Mouse (Mus musculus) gastrocnemius, postnatal 10 days (tissue): ENCODE data around the gene Dnah7a. TPM values are rescaled to one million over a fixed set of nuclear protein-coding genes. Genes with fewer than 3 reads are reported as not detected.
"Not testable (repeated sequence)": the region's sequence is repeated elsewhere in the genome, so short reads cannot be mapped to it uniquely, and the experiment has no call there.

Source experiments
- DNase-seq: peaks from one replicate; pipeline ENCODE4 v3.0.0; 2021; ENCODE audit warnings: mixed read lengths
- total RNA-seq, 2 experiments: library from RNA; stranded (reverse); gene quantifications; 2 replicates each; pipeline ENCODE4 v1.2.3; 2021

Gene Dnah7a
- total RNA-seq, 2 experiments from 2014 or later = 0.02 TPM

- no peak for DNase-seq
Observed at GRCm38 (mm10) chr1:53704164-53704563, 2.4 kb downstream of the Dnah7a start.

- DNase-seq = not testable (repeated sequence)
Observed at GRCm38 (mm10) chr1:53664268-53664667, 42.3 kb downstream of the Dnah7a start.

GRCm38 (mm10) chr1:53639865-53640794 lies 66.5 kb downstream of the Dnah7a start:
- DNase-seq = no peak

- DNase-seq = not testable (repeated sequence)
Observed at GRCm38 (mm10) chr1:53635641-53636040, 70.9 kb downstream of the Dnah7a start.

- DNase-seq = not testable (repeated sequence)
Observed at GRCm38 (mm10) chr1:53632040-53632439, 74.5 kb downstream of the Dnah7a start.

GRCm38 (mm10) chr1:53630011-53630410 lies 76.6 kb downstream of the Dnah7a start:
- DNase-seq = no peak

- no peak for DNase-seq
Observed at GRCm38 (mm10) chr1:53613486-53613885, 93.1 kb downstream of the Dnah7a start.

- not testable (repeated sequence) for DNase-seq
Observed at GRCm38 (mm10) chr1:53581326-53581725, 125.3 kb downstream of the Dnah7a start.

GRCm38 (mm10) chr1:53557918-53558317 lies 148.7 kb downstream of the Dnah7a start:
- DNase-seq = not testable (repeated sequence)

GRCm38 (mm10) chr1:53547018-53547417 lies 159.6 kb downstream of the Dnah7a start:
- not testable (repeated sequence) for DNase-seq

- not testable (repeated sequence) for DNase-seq
Observed at GRCm38 (mm10) chr1:53538356-53538755, 168.2 kb downstream of the Dnah7a start.

- DNase-seq = not testable (repeated sequence)
Observed at GRCm38 (mm10) chr1:53534826-53535225, 171.8 kb downstream of the Dnah7a start.

- DNase-seq = not testable (repeated sequence)
Observed at GRCm38 (mm10) chr1:53526021-53526420, 180.6 kb downstream of the Dnah7a start.

- no peak for DNase-seq
Observed at GRCm38 (mm10) chr1:53473699-53474098, 232.9 kb downstream of the Dnah7a start.

GRCm38 (mm10) chr1:53472084-53472483 lies 234.5 kb downstream of the Dnah7a start:
- DNase-seq = not testable (repeated sequence)

- DNase-seq = no peak
Observed at GRCm38 (mm10) chr1:53467325-53467670, 239.3 kb downstream of the Dnah7a start.

GRCm38 (mm10) chr1:53466524-53467324 lies 239.9 kb downstream of the Dnah7a start:
- not testable (repeated sequence) for DNase-seq

GRCm38 (mm10) chr1:53439173-53439572 lies 267.4 kb downstream of the Dnah7a start:
- not testable (repeated sequence) for DNase-seq

GRCm38 (mm10) chr1:53432433-53432832 lies 274.2 kb downstream of the Dnah7a start:
- not testable (repeated sequence) for DNase-seq

GRCm38 (mm10) chr1:53405803-53406325 lies 300.7 kb downstream of the Dnah7a start:
- DNase-seq = no peak

GRCm38 (mm10) chr1:53393936-53394760 lies 312.4 kb downstream of the Dnah7a start:
- DNase-seq = not testable (repeated sequence)

GRCm38 (mm10) chr1:53388762-53389161 lies 317.8 kb downstream of the Dnah7a start:
- no peak for DNase-seq
